Mouse (Mus musculus) heart, postnatal 0 days (tissue): Measurements from ENCODE around the gene Cdk8.

ENCODE experiments used
- CTCF ChIP-seq: IDR thresholded peaks from 2 replicates; pipeline ENCODE4 v1.5.1; 2016; ENCODE audit warnings: antibody characterized with exemption, control low read depth, low read depth
- EP300 ChIP-seq: IDR thresholded peaks from 2 replicates; pipeline ENCODE4 v1.6.1; 2016; ENCODE audit warnings: antibody characterized with exemption, low read depth

DNA sequence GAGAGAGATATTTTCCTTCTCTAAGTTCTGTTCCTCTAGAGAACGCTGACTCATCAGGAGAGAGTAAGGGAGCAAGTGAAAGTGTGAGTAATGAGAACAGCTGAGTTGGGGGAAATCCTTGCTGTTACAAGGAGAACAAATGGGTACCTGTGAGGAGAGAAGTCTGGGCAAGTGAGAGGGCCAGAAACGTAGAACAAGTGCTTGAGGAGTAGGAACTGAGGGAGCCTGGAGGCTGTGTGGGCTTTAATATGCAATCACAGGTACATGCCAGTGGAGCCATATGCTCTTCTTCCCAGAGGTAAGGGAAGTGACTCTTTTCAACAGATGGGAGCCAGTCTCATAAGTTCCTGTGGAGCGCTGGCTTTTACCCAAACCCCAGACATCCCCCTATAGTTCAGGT, 118.2 kb downstream of the Cdk8 start:
- TF ChIP-seq CTCF = no peak
- no peak for TF ChIP-seq EP300
